Mouse (Mus musculus): ENCODE measurements at regions not wholly inside any gene's neighbourhood (a gene's known extent, or its start where the extent isn't known, plus 50 kb on each side); places are given as distances from the start of the nearest gene placed in this dataset.

- no peak for ATAC-seq (replicated peaks; ENCODE audit: low read depth, poor library complexity, severe bottlenecking)
These were observed 178.6 kb downstream of the Phlda1 start for GRCm38 (mm10) chr10:111684409-111685346.

- no peak for ATAC-seq (replicated peaks; ENCODE audit: low read depth, poor library complexity, severe bottlenecking)
These were observed 180.5 kb downstream of the Phlda1 start for GRCm38 (mm10) chr10:111686585-111686984.

GRCm38 (mm10) chr10:111689587-111689986 is 183.5 kb downstream of the Phlda1 start:
- ATAC-seq (replicated peaks; ENCODE audit: low read depth, poor library complexity, severe bottlenecking): no peak

- no peak for ATAC-seq (replicated peaks; ENCODE audit: low read depth, poor library complexity, severe bottlenecking)
These were observed 187.7 kb downstream of the Phlda1 start for GRCm38 (mm10) chr10:111693762-111694161.

GRCm38 (mm10) chr10:111694227-111695200 is 188.4 kb downstream of the Phlda1 start:
- ATAC-seq (replicated peaks; ENCODE audit: low read depth, poor library complexity, severe bottlenecking): no peak

- no peak for ATAC-seq (replicated peaks; ENCODE audit: low read depth, poor library complexity, severe bottlenecking)
These were observed 190.1 kb downstream of the Phlda1 start for GRCm38 (mm10) chr10:111695918-111696760.

GRCm38 (mm10) chr10:111696987-111697386 is 190.9 kb downstream of the Phlda1 start:
- peak; percentile 79 for ATAC-seq (replicated peaks; ENCODE audit: low read depth, poor library complexity, severe bottlenecking)

- ATAC-seq (replicated peaks; ENCODE audit: low read depth, poor library complexity, severe bottlenecking): no peak
These were observed 193.7 kb downstream of the Phlda1 start for GRCm38 (mm10) chr10:111699557-111700508.

GRCm38 (mm10) chr10:111700570-111700969 is 194.5 kb downstream of the Phlda1 start:
- no peak for ATAC-seq (replicated peaks; ENCODE audit: low read depth, poor library complexity, severe bottlenecking)

GRCm38 (mm10) chr10:111701138-111701537 is 195.1 kb downstream of the Phlda1 start:
- ATAC-seq (replicated peaks; ENCODE audit: low read depth, poor library complexity, severe bottlenecking): no peak

GRCm38 (mm10) chr10:111702435-111702834 is 196.3 kb downstream of the Phlda1 start:
- no peak for ATAC-seq (replicated peaks; ENCODE audit: low read depth, poor library complexity, severe bottlenecking)

- peak; percentile 42 for ATAC-seq (replicated peaks; ENCODE audit: low read depth, poor library complexity, severe bottlenecking)
These were observed 197.4 kb downstream of the Phlda1 start for GRCm38 (mm10) chr10:111703447-111703846.

- ATAC-seq (replicated peaks; ENCODE audit: low read depth, poor library complexity, severe bottlenecking): no peak
These were observed 205.5 kb downstream of the Phlda1 start for GRCm38 (mm10) chr10:111711519-111712113.

- ATAC-seq (replicated peaks; ENCODE audit: low read depth, poor library complexity, severe bottlenecking): no peak
These were observed 206.9 kb downstream of the Phlda1 start for GRCm38 (mm10) chr10:111712991-111713390.

GRCm38 (mm10) chr10:111713676-111714075 is 207.6 kb downstream of the Phlda1 start:
- no peak for ATAC-seq (replicated peaks; ENCODE audit: low read depth, poor library complexity, severe bottlenecking)

- no peak for ATAC-seq (replicated peaks; ENCODE audit: low read depth, poor library complexity, severe bottlenecking)
These were observed 209.1 kb downstream of the Phlda1 start for GRCm38 (mm10) chr10:111715172-111715571.

- no peak for ATAC-seq (replicated peaks; ENCODE audit: low read depth, poor library complexity, severe bottlenecking)
These were observed 213.5 kb downstream of the Phlda1 start for GRCm38 (mm10) chr10:111719632-111720031.

GRCm38 (mm10) chr10:111721068-111721467 is 215.0 kb downstream of the Phlda1 start:
- ATAC-seq (replicated peaks; ENCODE audit: low read depth, poor library complexity, severe bottlenecking): peak; percentile 94
